Mouse (Mus musculus) adrenal gland, adult 10 weeks (tissue): ENCODE data around the gene Ugt1a9. TPM values are rescaled to one million over a fixed set of nuclear protein-coding genes. Genes with fewer than 3 reads are reported as not detected.

ENCODE experiments used
- polyA plus RNA-seq: library from polyadenylated mRNA; stranded (reverse); fragments of 350-450 nt; fragmentation: Illumina TruSeq; extraction: RNeasy Lipid Tissue Mini Kit (QIAGEN cat#74804); gene quantifications from one replicate; pipeline ENCODE4 v1.2.3, GENCODE M21; 2014; ENCODE audit warnings: low read depth, low replicate concordance

Ugt1a9 gene
- polyA plus RNA-seq = not detected

GRCm38 (mm10) chr1:88070495-88070894 lies at the start of gene Ugt1a9:
Gene Ugt1a9 (plus strand): TSS chr1:88070800.

GRCm38 (mm10) chr1:88055088-88055487 lies 15.5 kb upstream of the Ugt1a9 start, which contains the start of gene Ugt1a10:
Gene Ugt1a10 (plus strand): TSS chr1:88055388.

GRCm38 (mm10) chr1:88087513-88087912 lies 16.9 kb downstream of the Ugt1a9 start, which contains the start of gene Ugt1a8:
Gene Ugt1a8 (plus strand): TSS chr1:88087813.

GRCm38 (mm10) chr1:88094941-88095492 lies 24.4 kb downstream of the Ugt1a9 start, which contains the start of gene Ugt1a7c:
Gene Ugt1a7c (plus strand): TSS chr1:88095062.

GRCm38 (mm10) chr1:88103019-88103418 lies 32.4 kb downstream of the Ugt1a9 start, which contains the start of gene Ugt1a6b:
Gene Ugt1a6b (plus strand): TSS chr1:88103252.

GRCm38 (mm10) chr1:88134457-88135011 lies 63.9 kb downstream of the Ugt1a9 start, which contains the start of gene Ugt1a6a:
Gene Ugt1a6a (plus strand): TSS chr1:88134809.

GRCm38 (mm10) chr1:88165711-88166110 lies 95.1 kb downstream of the Ugt1a9 start, which contains the start of gene Ugt1a5:
Gene Ugt1a5 (plus strand): TSS chr1:88166012.

GRCm38 (mm10) chr1:88200456-88200855 lies 129.9 kb downstream of the Ugt1a9 start, which contains the start of gene Ugt1a2:
Gene Ugt1a2 (plus strand): TSS chr1:88200601.

GRCm38 (mm10) chr1:88205294-88205922 lies 134.8 kb downstream of the Ugt1a9 start, which contains the start of gene Dnajb3:
Gene Dnajb3 (minus strand): TSS chr1:88205782.

GRCm38 (mm10) chr1:88211812-88212211 lies 141.2 kb downstream of the Ugt1a9 start, which contains the start of gene Ugt1a1:
Gene Ugt1a1 (plus strand): TSS chr1:88211959.

GRCm38 (mm10) chr1:88226670-88227379 lies 156.2 kb downstream of the Ugt1a9 start, which contains the start of gene Mroh2a:
Gene Mroh2a (plus strand): TSS chr1:88226986.

Other genes with a start within 250 kb of the Ugt1a9 start
- 43.1 TPM for gene Dgkd, start 217.5 kb upstream of the Ugt1a9 start, polyA plus RNA-seq
- 46.0 TPM for gene Usp40, start 62.2 kb upstream of the Ugt1a9 start, polyA plus RNA-seq
- gene Ugt1a10, start 15.4 kb upstream of the Ugt1a9 start, polyA plus RNA-seq = not detected
- not detected for gene Ugt1a8, start 17.0 kb downstream of the Ugt1a9 start, polyA plus RNA-seq
- gene Ugt1a7c, start 24.3 kb downstream of the Ugt1a9 start, polyA plus RNA-seq = 6.2 TPM
- gene Ugt1a6b, start 32.5 kb downstream of the Ugt1a9 start, polyA plus RNA-seq = 0.52 TPM
- gene Ugt1a6a, start 64.0 kb downstream of the Ugt1a9 start, polyA plus RNA-seq = 5.1 TPM
- not detected for gene Ugt1a5, start 95.2 kb downstream of the Ugt1a9 start, polyA plus RNA-seq
- not detected for gene Ugt1a2, start 129.8 kb downstream of the Ugt1a9 start, polyA plus RNA-seq
- gene Dnajb3, start 135.0 kb downstream of the Ugt1a9 start, polyA plus RNA-seq = 2.4 TPM
- gene Ugt1a1, start 141.2 kb downstream of the Ugt1a9 start, polyA plus RNA-seq = 21.2 TPM
- not detected for gene Mroh2a, start 156.2 kb downstream of the Ugt1a9 start, polyA plus RNA-seq
- 22.9 TPM for gene Hjurp, start 206.8 kb downstream of the Ugt1a9 start, polyA plus RNA-seq
- gene Trpm8, start 206.9 kb downstream of the Ugt1a9 start, polyA plus RNA-seq = not detected